Mouse (Mus musculus) ovary, postnatal 14 days (tissue): Measurements from ENCODE around the gene Pgap2.
A peak's percentile ranks its signal among the peaks of the same experiment; 100 is the strongest.
"Not testable (repeated sequence)": the region's sequence is repeated elsewhere in the genome, so short reads cannot be mapped to it uniquely, and the experiment has no call there.

Source experiments
- DNase-seq: peaks from one replicate; pipeline ENCODE4 v3.0.0; 2022; ENCODE audit warnings: low spot score

Pgap2 gene

DNA sequence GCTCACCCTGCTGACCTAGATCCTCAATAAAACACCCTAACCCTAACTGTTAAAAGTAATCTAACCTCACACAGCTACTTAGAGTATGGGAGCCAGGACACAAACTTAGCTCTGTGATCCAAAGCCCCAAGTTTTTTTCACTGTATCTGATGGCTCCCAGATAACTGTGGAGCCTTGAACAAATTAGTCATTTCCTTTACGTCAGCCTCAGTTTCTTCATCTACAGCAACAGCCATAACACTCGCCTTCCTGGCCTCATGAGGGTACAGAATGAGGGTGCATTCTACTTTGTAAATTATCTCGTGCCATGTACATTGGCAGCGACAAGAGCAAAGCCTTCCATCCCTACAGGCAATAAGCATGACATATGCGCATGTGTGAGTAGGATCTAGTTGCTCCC lies 32.4 kb downstream of the Pgap2 start:
- DNase-seq = no peak

DNA sequence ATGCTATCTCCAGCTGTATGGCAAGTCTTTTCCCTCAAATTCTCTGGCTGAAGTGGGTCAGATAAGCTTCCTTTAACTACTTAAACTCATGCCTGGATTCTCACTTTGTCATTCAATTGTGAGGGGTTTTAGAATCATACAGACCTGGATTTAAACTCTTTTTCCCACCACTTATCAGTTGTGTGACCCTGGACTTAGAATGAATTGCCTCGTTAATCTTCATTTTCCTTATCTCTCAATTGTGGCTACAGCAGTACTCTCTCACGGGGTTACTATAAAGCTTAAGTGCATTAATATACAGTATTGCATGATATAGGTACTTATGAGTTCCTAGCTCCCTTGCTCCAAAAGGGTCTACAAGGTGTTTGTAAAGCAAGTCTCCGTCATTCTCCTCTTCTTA lies 32.9 kb downstream of the Pgap2 start:
- DNase-seq = no peak

DNA sequence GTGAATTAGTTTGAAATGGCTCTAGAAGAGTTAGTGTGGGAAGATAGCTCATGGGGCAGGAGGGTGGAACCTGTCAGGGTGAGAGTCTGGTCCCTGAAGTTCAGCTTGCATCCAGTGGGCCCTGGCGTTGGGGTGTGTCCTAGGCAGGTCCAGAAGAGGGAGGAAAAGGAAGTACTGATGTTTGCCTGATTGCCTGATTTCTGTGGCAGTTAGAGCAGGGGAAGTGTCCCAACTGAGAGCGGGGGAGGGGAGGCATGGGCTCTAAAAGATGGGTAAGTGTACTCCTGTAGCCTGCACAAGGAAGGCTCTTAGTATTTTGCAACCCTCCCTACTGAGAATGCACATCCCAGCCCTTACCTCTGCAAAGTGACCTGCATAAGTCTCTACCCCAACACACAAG lies 33.9 kb downstream of the Pgap2 start:
- no peak for DNase-seq

DNA sequence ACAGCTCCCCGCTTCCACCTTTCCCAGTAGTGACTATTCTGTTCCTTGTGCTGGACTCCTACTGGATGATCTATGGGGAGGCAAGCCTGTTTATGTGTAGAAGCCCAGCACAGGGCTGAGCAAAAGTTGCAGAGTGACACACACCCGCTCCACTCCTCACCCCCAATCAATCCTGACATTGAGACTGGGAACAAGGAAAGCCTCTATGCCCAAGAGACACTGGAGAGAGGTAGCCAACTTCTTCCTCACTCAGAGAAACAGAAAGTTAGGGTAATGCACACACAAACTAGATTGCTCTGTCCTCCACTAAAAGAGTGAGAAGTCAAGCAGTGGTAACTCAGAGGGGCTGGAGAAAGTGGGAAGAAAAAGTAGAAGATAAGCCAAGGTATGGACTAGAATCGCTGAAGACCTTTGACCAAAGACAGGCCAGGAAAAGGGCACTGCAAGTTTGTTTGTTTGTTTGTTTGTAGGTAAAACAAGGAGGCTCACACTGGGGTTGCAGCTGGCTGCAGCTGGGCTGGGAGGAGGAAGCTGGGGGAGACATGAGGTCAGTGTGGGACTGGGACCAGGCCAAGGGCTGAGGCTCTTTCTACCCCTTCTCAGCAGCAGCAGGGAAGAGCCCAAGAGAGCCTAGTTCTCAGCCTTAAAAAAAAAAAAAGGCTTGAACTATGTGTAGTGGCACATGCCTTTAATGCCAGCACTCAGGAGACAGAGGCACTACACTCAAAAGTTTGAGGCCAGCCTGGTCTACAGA lies 35.0 kb downstream of the Pgap2 start:
- no peak for DNase-seq

DNA sequence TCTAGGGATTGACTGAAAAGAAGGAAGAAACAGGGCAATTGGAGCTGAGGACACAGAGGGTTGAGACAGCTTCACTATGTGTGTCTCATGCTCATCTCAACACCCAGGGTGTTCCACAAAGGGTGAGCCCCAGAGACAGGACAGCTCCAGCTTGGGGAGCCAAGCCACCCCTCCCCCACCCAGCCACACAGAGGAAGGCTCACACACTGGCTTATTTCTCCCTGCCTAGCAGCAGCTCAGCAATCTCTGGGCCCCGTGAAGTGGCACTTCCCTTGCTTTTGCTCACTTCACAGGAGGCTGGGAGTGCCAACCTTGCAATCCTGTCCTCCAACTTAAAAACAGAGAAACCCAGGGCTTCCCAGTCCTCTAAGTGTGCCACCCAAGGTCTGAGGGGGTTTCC lies 35.8 kb downstream of the Pgap2 start:
- DNase-seq = no peak

DNA sequence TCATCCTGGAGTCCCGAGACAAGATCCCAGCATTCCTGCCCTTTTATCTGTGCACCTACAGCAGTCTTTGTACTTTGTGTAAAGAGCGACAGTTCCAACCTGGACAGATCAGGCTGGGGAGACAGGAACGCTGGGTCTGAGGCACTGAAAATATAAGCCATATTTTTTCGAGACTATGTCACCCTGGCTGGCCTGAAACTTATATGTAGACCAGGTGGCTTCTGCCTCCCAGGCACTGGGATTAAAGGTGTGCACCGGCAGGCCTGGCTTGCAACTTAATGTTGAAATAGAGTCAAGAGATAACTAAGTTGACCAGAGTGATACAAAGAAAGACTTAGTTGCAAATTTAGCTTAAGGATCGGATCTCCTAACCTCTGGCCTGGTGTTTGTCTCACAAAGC lies 36.3 kb downstream of the Pgap2 start:
- DNase-seq = no peak

DNA sequence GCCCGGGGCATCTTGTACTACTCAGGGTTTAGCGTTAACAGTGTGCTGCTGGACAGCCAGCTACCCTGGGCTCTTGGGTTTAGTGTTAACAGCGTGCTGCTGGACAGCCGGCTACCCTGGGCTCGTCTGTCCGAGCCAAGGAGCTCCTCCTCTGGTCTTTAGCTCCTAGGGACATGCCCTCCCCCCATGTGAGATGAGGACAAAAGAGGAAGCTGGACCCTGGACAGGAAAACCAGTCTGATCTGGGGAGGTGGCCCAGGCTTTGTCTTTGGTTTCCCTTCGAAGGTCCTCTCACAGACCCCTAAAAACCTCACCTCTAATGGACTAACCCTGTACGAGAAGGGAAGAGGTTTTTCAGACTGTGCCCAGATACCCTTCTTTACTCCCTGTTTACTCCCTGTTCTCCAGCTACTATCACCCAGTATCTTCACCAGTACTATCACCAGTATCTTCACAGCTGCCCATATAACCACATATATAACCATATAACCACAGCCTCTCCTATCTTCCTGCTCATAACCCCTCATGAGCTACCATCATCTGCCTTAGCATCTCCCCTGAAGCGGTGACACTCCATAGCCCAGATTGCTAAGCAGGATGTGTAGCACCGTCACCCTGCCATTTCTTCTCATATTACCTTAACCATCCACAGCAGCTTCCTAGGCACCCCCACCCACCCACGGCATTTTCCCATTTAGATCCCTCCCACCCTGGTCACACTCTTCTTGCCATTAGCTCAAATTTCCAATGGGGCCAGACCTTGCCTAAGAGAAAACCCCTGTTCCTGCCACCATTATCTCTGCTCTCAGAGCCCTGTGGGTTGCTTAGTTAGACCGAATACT lies 37.2 kb downstream of the Pgap2 start:
- DNase-seq = no peak

DNA sequence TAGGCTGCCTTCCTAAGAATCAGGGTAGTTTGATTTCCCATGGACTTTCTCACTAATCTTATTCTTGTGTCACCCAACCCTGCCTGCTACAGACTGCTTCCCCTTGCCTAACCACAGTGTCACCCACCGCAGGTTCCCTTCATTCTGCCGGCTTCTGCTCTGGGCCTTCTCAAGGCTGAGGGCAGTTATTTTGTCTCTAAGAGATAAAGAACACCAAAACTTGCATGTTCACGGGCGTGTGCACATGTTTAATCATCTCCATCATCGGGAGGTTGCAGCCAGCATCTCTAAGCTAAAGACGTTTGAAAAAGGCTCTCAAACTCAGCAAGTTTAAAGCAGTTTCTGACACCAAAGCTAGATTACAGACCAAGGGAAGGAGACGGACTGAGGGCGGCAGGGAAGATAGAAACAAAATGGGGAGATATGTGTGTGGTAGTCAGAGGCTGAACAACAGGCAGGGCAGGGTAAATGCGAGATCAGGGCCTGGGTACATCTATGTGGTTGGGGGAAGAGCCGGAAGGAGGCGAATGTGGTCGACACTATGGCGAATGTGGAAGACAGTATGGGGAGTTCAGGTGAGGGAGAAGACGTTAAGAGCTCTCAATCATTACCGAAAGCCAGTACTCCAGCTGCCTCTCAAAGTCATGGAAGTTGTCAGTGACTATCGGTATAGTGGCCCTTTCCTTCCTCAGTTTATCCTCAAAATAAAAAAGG lies 38.8 kb downstream of the Pgap2 start:
- DNase-seq = no peak

DNA sequence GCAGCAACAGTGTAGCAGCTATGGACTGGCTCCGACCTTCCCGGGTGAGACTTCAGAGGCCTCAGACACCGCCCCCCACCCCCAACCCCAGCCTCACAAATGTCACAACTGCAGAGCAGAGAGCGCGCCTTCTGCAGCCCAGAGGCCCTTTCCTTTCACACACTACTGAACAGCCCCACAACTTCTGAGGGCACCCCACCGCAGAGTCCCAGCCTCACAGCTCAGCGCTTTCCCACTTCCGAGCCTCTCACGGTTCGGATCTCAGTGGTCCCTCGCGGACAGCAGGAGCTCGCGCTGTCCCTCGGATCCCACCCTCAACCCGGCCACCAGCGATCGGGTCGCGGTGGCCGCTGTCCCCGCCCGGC lies 39.5 kb downstream of the Pgap2 start:
- DNase-seq = no peak

DNA sequence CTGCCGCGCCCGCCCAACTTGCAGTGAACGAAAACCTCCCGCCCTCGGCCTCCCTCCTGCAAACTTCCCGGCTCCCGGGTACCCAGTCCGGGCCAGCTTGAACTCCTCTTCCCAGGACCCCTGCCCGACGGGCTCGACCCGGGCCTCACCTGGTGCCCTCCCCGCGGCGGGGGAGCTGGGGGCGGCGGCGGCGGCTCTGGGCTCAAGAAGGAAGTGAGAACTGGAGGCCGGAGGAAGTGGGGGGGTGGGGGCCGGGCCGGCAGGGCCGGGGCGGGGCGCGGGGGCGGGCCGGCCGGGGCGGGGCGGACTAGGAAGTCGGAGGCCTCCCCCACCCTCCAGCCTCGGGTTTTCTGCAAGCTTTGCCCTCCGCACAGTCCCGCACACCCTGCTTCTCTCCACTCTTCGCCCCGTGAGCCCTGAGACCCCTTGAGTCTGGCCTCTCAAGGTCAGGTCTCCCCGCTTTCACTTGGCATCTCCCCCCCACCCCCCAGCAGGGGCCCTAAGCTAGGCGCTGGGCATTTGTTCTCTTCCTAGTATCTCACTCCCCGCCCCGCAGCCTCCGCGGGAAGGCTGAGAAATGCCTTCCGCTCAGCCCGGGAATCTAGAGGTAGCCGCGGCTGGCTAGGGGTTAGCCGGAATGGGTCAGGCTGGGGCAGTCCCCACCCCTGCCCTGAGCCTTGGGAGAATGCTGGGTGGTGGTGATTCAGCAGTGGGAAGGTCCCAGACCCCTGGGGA lies 40.1 kb downstream of the Pgap2 start:
- peak; percentile 61 for DNase-seq

DNA sequence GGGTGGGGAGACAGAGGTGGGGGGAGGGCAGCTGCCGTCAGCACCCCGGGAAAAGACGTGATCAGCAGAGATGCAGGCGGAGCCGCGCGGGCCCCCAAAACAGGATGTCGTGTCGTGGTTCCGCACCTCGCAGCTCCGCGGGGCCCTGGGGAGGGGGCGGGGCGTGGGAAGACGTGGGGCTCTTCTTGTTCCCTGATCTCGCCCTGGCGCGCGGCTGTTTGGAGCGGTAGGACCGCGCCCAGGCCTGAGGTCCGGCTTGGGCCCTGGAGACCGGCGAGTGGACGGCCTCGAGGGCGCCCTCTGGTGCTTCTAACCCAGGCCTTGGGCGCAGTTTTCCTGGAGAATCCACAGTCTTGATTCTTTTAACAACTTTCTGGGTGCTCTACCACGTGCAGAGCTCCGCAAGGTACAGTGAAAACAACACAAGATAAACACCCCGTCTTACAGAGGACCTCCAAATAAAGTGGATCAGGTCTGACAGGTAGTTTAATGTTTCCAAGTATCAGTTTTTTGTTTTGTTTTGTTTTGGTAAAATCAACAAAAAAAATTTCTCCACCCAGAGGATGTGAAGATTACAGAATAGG lies 40.7 kb downstream of the Pgap2 start:
- DNase-seq = peak; percentile 88

DNA sequence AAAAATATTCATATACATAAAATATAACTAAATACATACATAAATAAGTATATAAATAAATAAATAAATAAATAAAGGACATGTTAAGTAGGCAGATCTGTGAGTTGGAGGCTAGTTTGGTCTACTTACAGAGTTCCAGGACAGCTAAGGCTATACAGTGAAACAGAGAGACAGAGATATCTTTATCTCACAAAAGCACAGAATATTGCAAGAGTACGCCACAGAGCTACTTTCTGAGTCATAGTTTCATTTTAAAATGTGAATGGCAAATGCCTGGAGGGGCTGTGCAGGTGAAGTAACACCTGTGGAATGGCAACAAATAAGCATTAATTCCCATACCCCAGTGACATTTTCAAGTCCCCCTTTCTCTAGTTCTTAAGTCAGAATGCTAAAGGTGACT lies 43.6 kb downstream of the Pgap2 start:
- DNase-seq = no peak

DNA sequence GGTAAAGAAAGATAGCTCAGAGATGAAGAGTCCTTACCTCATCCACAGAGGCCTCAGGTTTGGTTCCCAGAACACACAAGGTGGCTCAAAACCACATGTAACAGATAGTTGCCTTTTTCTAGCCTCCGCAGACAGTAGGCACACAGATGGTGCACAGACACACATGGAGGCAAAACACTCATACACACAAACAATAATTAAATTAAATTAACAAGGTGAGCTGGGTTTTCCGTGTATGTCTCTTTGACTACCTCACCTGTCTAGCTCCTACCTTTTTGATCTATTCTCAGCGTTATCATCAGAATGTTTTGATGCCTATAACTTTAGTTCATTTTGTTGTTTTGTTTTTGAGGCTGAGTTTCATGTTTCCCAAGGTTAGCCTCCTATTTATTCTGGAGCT lies 45.9 kb downstream of the Pgap2 start, which contains the start of gene Rhog:
Gene Rhog (minus strand): TSS at position 101 of the 400 bp plus-strand sequence.
- no peak for DNase-seq

DNA sequence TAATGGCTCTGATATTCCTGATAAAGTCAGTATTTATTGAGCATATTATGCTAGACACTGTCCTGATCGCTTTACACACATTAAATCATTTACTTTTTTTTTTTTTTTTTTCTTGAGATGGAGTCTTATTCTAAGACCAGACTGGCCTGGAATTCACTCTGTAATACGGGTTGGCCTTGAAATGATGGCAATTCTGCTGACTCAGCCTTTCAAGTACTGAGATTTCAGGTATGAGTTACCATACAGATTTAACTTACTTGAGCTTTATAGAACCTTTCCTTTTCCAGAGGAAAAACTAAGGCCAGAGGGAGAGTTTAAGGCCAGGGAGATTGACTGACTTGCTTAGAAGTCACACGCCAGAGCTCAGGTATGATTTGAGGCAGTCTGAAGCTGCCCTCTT lies 46.6 kb downstream of the Pgap2 start:
- DNase-seq = no peak

DNA sequence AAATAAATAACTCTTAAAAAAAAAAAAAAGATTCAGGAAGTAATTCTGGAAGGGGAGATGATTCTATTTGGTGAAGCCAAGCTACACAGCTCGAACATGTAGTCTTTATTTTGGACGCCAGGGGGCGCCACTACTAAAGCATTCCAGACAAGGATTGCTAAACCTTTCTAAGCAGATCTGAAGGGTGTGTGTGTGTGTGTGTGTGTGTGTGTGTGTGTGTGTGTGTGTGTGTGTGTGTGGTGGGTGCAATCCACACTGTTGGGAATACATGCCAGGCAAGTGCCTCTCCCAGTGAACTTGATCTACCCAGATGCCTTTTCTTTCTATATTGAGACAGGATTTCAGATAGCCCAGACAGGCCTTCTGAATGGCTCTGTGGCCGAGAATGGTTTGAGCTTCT lies 48.2 kb downstream of the Pgap2 start:
- peak; percentile 79 for DNase-seq

DNA sequence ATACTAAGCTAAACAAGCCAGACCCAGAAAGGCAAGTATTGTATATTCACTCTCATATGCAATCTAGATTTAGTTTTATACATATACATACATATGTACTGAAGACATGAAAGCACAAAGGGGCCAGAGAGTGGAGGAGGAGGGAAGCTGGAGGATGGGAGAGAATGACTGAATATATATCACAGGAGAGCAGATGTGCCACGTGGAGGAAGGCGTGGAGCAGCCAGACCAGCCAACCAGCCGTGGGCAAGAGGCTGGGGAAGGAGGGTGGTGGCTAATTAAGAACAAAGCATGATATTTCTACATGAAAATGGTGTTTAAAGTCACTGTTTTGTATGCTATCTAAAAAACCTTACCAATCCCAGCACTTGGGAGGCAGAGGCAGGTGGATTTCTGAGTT lies 48.7 kb downstream of the Pgap2 start:
- DNase-seq = no peak

DNA sequence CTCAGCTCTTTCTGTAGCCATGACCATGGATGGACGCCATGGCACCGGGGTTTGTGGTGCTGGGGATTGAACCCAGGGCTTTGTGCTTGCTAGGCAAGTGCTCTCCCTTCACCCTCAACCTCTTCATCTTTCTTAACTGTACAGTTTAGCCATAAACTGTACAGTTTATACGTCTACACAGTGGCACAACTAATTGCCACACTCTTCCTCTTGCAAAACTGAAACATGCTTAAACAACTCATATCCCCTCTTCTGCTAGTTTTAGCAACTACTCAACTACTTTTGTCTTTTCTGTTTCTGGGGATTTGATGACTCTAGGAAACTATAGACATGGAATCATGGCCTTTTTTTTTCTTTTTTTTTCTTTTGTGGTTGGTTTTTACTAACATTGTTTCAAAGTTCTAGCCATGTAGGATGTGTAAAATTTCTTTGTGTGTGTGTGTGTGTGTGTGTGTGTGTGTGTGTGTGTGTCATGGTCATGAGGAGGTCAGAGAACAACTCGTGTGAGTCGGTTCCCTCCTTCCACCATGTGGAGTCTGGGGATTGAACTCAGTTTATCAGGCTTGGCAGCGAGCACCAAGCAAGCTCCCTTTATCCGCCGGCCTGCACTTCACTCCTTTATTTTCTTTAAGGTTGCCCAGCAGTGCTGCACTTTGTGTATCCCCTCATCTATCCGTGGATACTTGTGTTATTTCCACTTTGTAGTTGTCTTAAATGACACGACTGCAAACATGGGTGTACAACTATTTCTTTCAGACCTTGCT lies 49.9 kb downstream of the Pgap2 start:
- DNase-seq = no peak

DNA sequence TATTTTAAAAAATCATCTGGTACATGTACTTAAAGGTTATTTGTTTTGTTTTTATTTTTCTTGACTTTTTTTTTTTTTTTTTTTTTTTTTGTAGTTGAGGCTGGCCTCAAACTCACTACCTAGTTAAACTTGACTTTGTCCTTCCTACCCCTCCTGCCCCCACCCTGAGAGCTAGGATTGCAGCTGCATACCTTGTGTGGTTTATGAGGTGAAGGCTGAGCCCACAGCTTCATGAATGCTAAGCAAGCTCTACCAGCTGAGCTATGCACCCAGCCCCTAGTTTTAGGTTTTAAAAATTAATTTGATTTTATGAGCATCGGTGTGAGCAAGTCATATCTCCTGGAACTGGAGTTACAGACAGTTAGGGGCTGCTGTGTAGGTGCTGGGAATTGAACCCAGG lies 50.5 kb downstream of the Pgap2 start:
- no peak for DNase-seq

DNA sequence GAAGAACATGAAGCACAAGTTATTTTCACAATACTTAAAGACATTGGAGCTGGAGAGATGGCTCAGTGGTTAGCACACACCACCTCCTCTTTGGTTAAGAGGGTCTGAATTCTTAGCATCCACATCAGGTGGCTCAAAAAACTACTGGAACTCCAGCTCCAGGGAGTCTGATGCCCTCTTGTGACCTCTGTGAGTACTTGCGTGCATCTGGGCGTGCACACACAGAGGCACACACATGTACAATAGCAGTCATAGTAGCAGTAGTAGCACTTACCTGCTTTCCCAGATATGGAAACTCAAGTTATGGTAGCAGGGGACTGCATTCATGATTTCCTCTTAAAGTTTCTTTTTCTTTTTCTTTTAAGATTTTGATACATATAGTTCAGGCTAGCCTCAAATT lies 53.0 kb downstream of the Pgap2 start:
- no peak for DNase-seq

DNA sequence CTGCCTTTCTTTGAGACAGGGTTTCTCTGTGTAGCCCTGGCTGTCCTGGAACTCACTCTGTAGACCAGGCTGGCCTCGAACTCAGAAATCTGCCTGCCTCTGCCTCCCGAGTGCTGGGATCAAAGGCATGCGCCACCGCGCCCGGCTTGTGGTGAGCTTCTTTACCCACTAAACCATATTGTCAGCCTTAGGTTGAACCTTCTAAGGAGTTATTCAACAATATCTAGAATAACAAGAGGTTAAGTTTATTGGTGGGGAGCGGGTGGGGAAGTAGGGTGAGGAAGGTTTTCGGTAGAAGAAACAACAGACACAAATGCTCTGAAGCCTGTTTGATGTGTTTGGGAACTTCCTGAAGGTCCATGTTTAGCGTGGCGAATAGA lies 56.0 kb downstream of the Pgap2 start:
- not testable (repeated sequence) for DNase-seq

DNA sequence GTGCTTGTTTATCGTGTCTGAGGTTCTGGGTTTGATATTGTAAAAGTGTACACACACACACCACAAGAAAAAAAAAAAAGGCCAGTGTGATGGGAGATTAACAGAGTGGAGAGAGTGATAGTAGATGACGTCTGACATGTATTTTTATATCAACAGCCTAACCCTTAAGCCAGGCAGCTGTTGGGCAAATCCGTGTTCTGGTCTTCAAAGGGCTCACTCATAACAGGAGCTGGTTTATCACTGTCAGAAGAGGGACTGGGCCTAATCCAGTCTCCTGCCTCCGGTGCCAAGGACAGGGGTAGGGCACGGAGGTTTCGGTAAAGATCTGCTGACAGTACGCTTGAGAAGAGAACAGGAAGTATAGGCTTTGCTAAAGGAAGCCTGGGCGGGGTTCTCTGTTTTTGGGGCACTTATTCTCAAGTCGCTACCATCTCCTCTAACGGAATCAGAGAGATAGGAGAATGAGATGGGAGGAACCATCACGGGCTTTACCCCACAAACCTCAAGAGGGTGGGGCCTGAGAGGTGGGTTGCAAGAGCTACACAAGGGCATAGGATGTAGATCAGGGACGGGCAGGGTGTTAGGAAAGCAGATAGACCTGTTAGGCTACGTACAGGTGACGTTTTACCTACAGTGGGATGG lies 56.5 kb downstream of the Pgap2 start:
- no peak for DNase-seq
